Mouse (Mus musculus): Measurements from ENCODE around the gene Wdr74. TPM values are rescaled to one million over a fixed set of nuclear protein-coding genes. Genes with fewer than 3 reads are reported as not detected.

Gene Wdr74
- 48.9 and 49.2 TPM in 2 replicates for polyA plus RNA-seq (2012; rRNA removed)

DNA sequence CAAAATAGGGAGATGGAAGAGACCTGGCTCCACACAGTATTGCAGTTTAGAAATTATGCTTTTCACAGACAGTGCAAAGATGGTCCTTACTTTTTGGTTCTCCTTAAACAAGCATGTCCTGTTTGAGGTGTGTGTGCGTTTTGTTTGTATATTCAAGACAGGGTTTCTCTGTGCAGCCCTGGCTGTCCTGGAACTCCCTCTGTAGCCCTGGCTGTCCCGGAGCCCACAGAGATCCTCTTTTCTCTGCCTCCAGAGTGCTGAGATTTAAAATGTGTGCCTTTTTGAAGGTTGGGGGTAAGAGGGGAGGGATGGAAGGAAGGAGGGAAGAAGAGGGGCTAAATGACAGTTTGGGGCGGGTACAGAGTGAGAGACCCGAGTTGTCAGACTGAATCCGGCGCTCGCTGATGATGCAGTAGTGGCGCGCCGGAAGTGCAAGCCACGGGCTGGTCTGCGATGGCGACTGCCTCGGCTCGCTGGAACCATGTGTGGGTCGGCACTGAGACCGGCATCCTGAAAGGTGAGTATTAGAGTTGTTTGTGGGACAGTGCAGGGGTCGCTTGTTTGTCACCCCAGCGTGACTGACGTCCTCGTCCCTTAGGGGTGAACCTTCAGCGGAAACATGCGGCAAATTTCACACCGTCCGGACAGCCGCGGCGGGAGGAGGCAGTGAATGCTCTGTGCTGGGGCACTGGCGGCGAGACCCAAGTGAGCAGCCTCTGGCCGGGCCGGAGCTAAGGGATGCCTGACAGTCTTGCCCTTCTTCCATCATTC, at the start of gene Wdr74:
Gene Wdr74, plus strand, starts transcription at position 439 of the 771 bp plus-strand sequence.
- DNase-seq (ENCODE audit: extremely low spot score in 1 of 2, low spot score in 1 of 2), result peak; percentile 80 to 93

DNA sequence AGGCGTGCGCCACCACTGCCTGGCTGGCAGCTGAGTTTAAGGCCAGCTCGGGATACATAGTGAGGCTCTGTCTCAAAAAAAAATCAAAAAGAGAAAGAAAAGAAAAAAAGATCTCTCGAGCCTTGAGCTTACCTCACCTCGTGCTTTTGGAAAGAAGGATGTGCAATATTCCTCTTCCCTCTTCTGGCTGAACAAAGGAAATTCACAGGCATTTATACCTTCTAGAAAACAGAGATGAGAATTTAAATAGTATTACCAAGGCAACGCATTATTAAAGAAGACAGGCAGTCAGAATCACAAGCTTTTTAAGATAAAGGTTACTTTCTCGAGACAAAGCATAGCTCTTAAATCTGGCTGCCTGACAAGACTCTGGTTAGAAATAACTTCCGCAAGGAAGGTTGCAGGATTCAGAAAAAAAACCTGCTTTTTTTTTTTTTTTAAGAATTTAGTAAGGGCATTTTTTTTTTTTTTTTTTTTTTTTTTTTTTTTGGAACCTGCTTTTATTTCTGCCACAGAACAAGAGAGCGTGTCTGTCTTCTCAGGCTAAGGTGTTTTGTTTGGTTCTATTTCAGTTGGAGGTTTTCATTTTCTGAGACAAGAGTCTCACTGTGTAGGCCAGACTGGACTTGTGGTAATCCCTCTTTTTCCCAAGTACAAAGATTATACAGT, 43.6 kb upstream of the Wdr74 start:
- DNase-seq (ENCODE audit: extremely low spot score in 1 of 2, low spot score in 1 of 2), result peak in 1 of 2 experiments; percentile 37

DNA sequence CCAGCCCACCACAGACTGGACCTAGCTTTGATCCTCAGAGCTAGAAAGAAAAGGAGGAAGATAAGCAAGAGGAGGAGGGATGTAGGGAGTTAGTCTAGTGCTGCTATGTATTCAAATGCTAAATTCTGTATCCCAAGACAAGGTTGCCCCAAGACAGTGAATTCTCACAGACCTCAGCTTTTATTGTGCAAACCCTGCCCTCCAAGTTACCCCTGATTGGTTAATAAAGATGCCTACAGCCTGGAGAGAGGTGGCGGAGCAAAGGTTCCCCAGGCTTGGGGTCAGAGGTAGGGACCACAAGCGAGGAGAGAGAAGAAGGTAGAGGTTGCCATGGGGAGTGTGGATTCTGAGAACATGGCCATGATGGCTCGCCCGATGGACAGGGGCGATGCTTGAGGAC, 42.9 kb upstream of the Wdr74 start:
- no peak for DNase-seq (ENCODE audit: extremely low spot score in 1 of 2, low spot score in 1 of 2)

DNA sequence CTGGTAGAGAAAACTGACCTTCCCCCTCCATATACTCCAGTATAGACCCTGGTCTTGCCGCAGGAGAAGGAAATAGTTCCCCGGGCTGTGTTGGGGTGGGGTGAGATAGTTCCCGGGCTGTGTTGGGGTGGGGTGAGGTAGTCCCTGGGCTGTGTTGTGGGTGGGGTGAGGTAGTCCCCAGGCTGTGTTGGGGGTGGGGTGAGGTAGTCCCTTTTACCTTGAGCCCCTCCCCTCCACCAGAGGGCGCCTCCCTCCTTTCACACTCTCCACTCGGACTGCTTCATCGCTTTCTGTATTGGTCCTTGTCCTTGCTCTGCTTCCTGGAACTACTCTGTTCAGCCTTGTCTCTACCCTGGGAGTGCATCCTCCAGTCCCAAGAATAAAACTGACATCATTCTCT, 40.3 kb upstream of the Wdr74 start:
- no peak for DNase-seq (ENCODE audit: extremely low spot score in 1 of 2, low spot score in 1 of 2)

DNA sequence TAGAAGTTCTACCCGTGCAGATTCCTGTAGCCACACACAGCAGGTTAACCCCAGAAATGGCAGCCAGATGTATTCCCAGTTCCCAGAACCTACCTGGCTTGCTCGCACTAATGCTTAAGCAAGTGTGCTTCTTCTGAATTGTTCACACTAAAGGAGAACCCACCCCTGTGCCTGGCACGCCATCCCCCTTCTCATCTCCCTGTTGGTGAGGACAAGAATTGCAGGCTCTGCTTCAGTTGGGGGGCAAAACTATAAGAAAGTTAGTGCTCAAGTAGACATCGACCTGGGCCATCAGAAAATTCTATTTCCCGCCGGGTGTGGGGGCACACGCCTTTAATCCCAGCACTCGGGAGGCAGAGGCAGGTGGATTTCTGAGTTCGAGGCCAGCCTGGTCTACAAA, 36.0 kb upstream of the Wdr74 start:
- no peak for DNase-seq (ENCODE audit: extremely low spot score in 1 of 2, low spot score in 1 of 2)

DNA sequence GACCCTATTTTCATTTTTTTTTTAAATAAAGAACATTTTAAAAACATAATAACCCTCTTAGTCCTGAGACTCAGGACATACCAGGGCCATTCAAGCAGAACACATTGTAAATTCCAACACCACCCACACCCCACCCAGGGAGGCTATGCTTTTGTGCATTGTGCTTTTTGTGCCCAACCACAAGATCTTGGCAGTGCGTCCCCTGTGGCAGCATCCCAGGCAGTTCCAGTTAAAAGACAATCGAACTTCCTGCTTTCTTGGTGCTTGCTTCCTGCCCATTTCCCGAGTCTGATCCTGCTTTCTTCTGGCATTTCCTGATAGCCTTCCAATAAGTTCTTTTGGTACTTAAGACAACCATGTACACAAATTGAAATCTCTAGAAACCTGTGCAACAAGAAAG, 33.2 kb upstream of the Wdr74 start:
- DNase-seq (ENCODE audit: extremely low spot score in 1 of 2, low spot score in 1 of 2), result no peak

DNA sequence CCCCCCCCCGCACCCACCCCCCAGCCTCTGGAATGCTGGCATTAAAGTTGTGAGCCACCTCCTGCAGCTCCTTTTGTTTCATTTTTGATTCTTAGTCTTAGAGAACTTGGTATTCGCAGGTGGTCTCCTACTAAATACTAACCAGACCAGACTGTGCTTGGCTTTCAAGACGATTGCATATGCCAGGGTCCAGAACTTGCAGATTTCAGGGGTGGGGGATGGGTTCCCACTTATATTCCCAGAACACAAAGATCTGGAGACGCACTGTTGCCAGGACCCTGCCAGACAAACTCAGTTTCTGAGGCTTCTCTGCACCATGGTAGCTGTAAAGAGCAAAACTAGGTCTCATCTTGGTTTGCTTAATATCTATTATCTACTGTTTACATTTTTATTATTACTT, 32.1 kb upstream of the Wdr74 start:
- DNase-seq (ENCODE audit: extremely low spot score in 1 of 2, low spot score in 1 of 2), result no peak

DNA sequence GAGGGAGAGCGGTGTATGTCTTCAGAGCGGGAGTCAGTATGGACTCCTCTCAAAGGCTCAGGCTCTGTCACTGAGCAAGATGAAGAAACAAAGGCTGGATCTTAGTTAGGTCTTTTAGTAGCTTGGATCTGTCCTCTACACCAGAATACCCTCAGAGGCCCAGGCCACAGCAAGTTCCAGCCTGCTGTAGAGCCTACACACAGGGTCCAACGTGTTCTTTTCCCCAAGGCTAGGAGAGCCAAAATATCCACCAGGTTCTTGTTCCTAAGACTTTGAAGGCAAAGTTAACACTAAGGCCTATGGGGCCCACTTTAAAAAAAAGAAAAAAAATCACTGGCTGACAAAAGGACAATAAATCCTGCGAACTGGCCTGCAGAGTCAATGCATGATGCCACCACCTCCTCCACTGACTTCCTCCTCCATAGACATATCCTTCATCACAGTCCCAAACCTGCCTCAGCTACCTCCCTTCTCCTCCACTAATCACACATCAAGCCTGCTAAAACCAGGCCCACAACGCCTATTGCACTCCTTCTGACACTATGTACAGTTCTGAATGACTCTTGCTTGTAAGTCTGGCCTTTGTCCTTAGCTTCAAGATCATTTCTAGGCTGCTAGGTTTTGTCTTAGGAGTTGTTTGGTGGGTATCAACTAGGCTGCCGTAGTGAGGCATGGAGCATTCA, 30.5 kb upstream of the Wdr74 start:
- DNase-seq (ENCODE audit: extremely low spot score in 1 of 2, low spot score in 1 of 2), result no peak

DNA sequence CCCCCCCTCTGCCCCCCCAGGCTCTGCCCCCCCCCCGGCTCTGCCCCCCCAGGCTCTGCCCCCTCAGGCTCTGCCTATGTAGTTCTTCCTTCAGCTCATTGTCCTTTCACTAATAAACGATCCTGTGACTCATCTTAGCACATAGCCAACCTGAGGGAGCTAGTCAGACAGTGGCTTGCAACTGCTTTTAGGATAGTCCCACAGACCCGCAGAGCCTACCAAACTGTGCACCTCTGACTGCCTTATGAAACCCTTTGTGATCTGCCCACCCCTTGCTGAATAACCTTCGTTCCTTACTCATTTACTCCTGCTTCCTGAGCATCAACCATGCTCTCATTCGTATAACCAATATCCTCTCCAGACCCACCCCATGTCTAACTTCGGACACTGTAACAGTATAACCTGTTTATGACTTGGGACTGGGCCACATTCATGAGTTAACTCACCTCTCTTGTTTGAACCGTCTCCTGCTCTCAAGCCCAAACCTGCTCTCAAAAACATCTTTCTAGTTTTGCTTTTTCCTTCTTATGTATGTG, 29.4 kb upstream of the Wdr74 start:
- DNase-seq (ENCODE audit: extremely low spot score in 1 of 2, low spot score in 1 of 2), result no peak

DNA sequence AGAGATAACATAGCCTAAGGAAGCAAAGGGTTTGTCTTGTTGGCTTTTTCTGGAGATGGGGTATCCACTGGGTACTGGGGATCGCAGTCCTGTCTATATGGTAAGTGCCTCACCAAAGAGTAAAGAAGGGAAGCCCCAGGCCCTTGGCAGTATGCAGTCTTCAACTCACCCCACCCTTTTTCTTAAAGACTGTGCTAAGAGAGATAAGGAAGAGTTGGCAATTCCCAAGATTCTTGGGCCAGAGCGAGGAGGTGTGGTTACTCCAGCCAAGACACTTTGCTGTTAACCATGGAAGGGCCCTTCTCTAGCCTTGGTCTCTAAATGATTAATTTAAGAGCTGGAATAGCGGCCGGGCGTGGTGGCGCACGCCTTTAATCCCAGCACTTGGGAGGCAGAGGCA, 28.7 kb upstream of the Wdr74 start:
- DNase-seq (ENCODE audit: extremely low spot score in 1 of 2, low spot score in 1 of 2), result no peak

DNA sequence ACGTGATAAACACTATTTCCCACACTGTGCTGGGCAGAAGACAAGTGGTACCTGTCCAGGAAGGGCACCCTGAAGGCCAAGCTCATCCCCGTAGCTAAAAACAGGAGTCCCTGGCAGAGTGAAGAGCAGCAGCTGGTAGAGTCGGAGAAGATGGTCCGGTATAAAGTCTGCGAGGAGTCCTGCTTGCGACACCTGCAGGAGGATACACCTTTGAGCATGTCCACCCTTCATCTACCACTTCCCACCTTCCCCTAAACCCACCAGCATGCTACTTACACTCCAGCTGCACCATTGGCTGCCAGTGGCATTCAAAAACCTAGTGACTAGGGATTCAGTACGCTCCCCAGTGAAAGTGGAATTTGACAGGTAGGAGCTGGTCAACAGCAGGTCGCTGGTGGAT, 26.7 kb upstream of the Wdr74 start:
- no peak for DNase-seq (ENCODE audit: extremely low spot score in 1 of 2, low spot score in 1 of 2)

DNA sequence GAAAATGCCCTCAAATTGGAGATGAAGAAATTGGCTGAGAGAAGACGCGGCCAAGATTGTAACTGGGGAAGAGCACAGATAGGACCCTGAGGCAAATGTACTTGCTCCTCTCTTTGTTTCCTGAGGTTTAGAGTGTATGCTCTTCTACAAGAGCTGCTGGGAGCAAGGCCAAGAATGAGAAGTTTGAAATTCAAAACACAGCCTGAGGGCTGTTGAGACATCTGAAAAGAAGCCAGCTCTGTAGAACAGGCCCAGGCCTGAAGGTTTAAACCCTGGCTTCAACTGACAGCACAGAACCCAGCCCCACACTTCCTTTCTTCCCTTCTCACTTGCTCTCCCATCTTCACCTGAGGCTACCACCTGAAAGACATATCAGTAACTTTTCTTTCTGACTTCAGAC, 25.6 kb upstream of the Wdr74 start:
- peak in 1 of 2 experiments; percentile 52 for DNase-seq (ENCODE audit: extremely low spot score in 1 of 2, low spot score in 1 of 2)

DNA sequence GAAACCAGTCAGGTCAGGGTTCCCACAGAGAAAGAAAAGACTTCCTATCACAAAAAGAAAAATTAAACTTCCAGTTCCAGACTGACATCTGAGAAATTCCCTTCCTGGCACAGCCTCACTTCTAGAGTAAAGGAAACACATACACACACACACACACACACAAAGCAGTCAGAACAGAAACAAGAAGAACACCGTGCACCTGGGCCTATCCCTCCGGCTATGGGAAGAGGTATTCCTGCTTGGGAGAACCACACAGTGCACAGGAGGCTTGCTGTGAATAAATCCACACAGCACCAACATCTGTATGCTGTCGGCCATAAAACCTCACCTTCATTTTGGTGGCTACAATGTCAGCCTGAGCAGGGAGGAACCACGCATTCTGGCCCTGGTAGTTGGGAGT, 24.1 kb upstream of the Wdr74 start:
- no peak for DNase-seq (ENCODE audit: extremely low spot score in 1 of 2, low spot score in 1 of 2)

DNA sequence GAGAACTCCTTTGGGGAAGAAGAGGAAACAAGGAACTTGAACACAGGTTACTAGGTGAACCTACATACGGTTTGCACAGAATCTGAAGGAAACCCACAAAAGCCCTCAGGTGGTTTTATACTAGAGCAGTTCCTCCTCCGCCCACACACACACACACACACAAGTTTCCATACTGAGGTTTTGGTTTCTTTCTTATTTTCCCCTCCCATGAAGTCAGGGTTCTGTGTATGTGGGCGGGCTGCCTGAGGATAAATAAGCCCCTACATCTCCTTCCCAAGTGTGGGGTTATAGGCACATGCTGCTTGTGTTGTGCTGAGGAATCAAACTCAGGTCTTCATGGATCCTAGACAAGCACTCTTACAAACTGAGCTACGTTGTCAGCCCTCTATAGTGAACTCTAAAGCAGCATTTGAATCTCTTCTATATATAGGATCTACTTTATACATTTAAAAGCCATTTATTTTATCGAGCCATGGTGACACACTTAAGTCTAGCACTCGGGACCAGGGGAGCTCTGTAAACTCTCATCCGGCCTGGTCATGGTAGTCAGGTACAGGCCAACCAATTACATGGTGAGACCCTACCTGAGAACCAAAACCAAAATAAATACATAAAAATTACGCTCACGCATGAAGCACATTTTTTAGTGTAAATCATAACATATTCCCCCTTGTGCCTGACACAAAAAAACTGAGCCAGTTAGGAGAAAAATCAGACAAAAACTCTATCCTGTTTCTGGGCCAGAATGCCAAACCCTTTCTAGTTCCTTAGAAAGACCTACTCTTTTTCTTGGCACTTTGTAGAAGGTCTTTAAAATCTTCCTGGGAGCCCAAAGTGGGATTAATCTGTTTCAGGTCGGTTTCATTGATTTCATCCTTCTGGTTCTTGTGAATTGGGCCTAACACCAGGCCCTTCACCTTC, 23.4 kb upstream of the Wdr74 start:
- no peak for DNase-seq (ENCODE audit: extremely low spot score in 1 of 2, low spot score in 1 of 2)

DNA sequence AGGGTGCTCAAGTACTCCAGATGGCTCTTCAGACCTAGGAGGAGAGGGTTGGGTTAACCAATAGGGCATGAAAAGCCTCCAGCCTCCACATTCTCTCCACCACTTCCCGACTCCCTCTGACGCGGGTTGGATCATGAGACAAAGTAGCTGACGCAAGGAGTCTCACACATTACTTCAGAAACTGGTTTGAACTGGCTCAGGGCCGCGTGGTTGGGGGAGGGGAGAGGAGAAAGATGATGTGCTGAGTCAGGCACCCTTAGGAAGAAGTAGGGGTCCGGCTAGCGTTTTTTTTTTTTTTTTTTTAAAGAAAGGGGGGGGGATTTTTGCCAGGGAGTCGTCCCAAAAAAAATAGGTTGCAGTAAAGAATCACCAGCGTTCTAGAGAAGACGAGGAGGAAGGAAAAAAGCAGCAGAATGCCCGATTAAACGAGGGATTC, 22.7 kb upstream of the Wdr74 start:
- DNase-seq (ENCODE audit: extremely low spot score in 1 of 2, low spot score in 1 of 2), result peak in 1 of 2 experiments; percentile 72

DNA sequence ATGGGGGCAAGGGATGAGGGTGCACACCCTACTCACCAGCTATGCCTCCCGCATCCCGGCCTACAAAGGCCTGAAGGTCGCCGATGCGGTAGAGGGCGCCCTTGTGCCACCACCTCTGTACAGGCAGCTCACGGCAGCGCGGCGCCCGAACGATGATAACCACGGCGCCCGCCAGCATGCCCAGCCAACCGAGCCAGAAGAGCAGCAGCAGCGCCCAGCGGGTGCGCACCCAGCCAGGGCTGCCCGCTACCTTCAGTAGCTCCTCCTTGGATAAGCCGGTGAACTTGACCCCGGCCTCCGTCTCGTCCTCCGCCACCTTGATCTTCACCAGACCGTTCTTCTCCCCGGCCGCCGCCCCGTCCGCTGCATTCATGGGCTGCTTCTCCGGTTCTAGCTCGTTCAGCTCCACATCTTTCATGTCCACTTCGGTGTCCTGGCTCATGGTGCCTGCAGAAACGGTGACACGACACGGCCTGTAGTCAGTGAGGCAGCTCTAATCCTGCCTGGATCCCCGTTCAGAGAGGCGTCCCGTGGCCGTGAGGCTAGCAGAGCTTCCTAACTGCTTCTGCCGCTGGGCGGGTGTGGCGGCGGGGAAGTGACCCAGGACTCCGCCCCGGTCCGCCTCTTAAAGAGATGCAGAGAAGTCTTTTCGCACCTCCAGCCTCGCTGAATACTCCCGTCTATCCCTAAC, 22.2 kb upstream of the Wdr74 start:
- DNase-seq (ENCODE audit: extremely low spot score in 1 of 2, low spot score in 1 of 2), result peak; percentile 83 to 96

DNA sequence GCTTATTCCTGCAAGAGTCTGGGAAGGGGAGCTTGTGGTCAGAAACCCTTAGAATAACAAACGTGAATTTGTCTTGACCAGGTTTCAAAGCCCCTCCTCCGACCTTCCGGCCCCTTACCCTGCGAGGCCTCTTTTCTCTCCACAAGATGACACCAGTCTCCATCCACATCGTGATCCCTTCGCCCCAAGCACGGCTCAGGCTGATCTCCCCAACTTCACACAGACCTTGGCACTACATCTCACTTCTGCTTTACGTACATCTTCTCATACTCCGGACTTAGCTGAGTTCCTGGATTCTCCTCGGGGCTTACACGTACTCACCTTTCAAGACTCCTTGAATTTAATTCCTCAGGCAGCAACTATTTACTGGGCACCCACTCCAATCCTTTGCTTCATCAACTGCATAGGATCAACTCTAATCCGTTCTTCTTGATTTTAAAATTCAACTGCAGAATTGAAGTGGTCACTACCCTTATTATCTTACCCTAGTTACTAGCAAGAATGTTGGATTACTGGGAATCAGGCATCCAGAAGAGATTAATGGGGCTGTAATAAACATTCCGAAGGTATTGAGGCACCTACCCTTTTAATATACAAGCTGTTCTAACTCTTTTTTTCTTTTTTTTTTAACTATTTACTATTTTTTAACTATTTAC, 21.5 kb upstream of the Wdr74 start:
- DNase-seq (ENCODE audit: extremely low spot score in 1 of 2, low spot score in 1 of 2), result no peak

DNA sequence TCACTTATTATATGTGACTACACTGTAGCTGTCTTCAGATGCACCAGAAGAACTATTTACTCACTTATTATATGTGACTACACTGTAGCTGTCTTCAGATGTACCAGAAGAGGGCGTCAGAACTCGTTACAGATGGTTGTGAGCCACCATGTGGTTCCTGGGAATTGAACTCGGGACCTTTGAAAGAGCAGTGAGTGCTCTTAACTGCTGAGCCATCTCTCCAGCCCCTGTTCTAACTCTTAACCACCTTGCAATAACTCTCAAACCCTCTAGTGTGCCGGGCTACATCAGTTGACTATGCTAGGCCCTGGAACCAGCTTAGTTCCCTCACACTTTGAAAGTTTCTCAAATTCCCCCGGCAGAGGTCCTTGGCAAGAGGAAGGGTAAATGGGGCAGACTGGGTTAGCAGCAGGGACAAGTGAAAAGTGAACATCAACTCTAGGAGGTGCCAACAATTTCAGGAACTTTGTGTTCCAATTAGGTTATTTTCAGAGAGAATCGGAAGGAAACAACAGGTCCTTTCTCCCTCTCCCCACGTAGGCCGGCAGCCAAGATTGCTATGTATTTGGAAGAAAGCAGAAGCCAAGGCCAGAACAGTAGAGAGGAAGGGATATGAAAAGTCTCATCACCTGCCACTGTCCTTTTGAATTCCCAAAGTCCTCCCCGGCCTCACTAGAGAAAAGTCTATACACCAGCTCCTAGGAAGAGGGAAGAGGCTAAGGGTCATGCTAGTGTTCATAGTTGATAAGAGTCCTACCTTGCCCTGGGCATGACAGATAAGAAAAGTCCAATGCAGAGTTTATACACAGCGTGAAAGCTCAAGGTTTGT, 20.8 kb upstream of the Wdr74 start:
- DNase-seq (ENCODE audit: extremely low spot score in 1 of 2, low spot score in 1 of 2), result no peak

Measured in frontal cortex, adult 2 months (tissue).